Mouse (Mus musculus) ES-Bruce4 (cell line): ENCODE measurements at regions not wholly inside any gene's neighbourhood (a gene's known extent, or its start where the extent isn't known, plus 50 kb on each side); places are given as distances from the start of the nearest gene placed in this dataset.

Experiments used
- CTCF ChIP-seq: IDR thresholded peaks from one replicate; pipeline ENCODE4 v1.8.1; 2011; ENCODE audit warnings: low read depth, low read length
- POLR2A ChIP-seq: IDR thresholded peaks from one replicate; pipeline ENCODE4 v1.8.1; 2011; ENCODE audit warnings: low read length; ENCODE audit not compliant: insufficient read depth

- TF ChIP-seq POLR2A (no peak), CTCF (no peak)
Observed at GRCm38 (mm10) chr4:67677589-67677988, 850.2 kb downstream of the Tlr4 start.
